Mouse (Mus musculus): ENCODE data around the gene Rnf181.

DNA sequence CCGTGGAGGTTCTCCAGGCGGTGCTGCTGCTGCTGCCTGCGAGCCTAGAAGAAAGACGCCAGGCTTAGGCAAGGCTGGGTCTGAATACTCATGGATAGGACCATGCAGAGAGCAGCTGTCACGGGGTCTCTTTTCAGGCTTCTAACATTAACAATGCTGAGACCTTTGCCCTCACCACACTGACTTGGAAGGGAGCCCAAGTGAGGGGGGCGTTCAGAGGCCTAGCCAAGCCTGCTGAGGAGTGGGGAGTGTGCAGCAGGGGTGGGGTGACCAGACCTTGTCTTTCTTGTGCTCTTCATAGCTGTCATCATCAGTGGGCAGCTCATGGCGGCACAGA is 6.2 kb downstream of the Rnf181 start:
- TF ChIP-seq POLR2A (IDR thresholded peaks at IDR 0.05; ENCODE audit: low read depth, low read length) (no peak), CTCF (IDR thresholded peaks at IDR 0.05; ENCODE audit: extremely low read depth, insufficient read depth, insufficient read length, insufficient replicate concordance) (no peak)

Measured in spleen, adult 2 months (tissue).